Mouse (Mus musculus): ENCODE results near the gene Ctrc. TPM values are rescaled to one million over a fixed set of nuclear protein-coding genes. Genes with fewer than 3 reads are reported as not detected.
A peak's percentile ranks its signal among the peaks of the same experiment; 100 is the strongest.

The Ctrc gene
- polyA plus RNA-seq, 1 experiment from 2014 or later = not detected

- H3K4me3 ChIP-seq = no peak overlapping the region
- no peaks in the 10 kb centered on the region for H3K27me3 ChIP-seq
- no peak for ATAC-seq (replicated peaks; ENCODE audit: insufficient number of reproducible peaks, insufficient read depth, low FRiP score, low read depth)
- no peak overlapping the region for H3K9ac ChIP-seq
- H3K36me3 ChIP-seq = peaks cover 9% of the 10 kb centered on the region; the same call in 1 of the 2 replicates
- H3K27ac ChIP-seq = no peak overlapping the region
- no peaks in the 10 kb centered on the region for H3K9me3 ChIP-seq (replicated peaks)
- peaks cover 8% of the 10 kb centered on the region; the same call in 1 of the 2 replicates for H3K4me1 ChIP-seq (replicated peaks)
- no peak overlapping the region for H3K4me2 ChIP-seq
- WGBS = 79% methylated on average over 13 of the region's 13 CpGs
These were observed 27.3 kb downstream of the Ctrc start for GRCm38 (mm10) chr4:141818861-141819260.

GRCm38 (mm10) chr4:141817706-141818105 is 28.5 kb downstream of the Ctrc start:
- H3K9ac ChIP-seq = no peak overlapping the region
- H3K4me3 ChIP-seq = no peak overlapping the region
- H3K9me3 ChIP-seq (replicated peaks) = no peaks in the 10 kb centered on the region
- 79% methylated on average over 10 of the region's 10 CpGs for WGBS
- H3K4me1 ChIP-seq (replicated peaks) = peaks cover 8% of the 10 kb centered on the region; the same call in 1 of the 2 replicates
- H3K27me3 ChIP-seq = no peaks in the 10 kb centered on the region
- peaks cover 21% of the 10 kb centered on the region for H3K36me3 ChIP-seq
- H3K27ac ChIP-seq = no peak overlapping the region
- H3K4me2 ChIP-seq = no peak overlapping the region
- ATAC-seq (replicated peaks; ENCODE audit: insufficient number of reproducible peaks, insufficient read depth, low FRiP score, low read depth) = no peak

- H3K9ac ChIP-seq = no peak overlapping the region
- H3K4me3 ChIP-seq = no peak overlapping the region
- H3K9me3 ChIP-seq (replicated peaks) = no peaks in the 10 kb centered on the region
- H3K4me1 ChIP-seq (replicated peaks) = peaks cover 8% of the 10 kb centered on the region; the same call in 1 of the 2 replicates
- H3K36me3 ChIP-seq = peaks cover 25% of the 10 kb centered on the region
- H3K27ac ChIP-seq = no peak overlapping the region
- ATAC-seq (replicated peaks; ENCODE audit: insufficient number of reproducible peaks, insufficient read depth, low FRiP score, low read depth) = no peak
- no peak overlapping the region for H3K4me2 ChIP-seq
- WGBS = 73% methylated on average over 14 of the region's 14 CpGs
- no peaks in the 10 kb centered on the region for H3K27me3 ChIP-seq
These were observed 29.1 kb downstream of the Ctrc start for GRCm38 (mm10) chr4:141816776-141817655.

GRCm38 (mm10) chr4:141816267-141816666 is 29.9 kb downstream of the Ctrc start:
- H3K9ac ChIP-seq = no peak overlapping the region
- no peak overlapping the region for H3K4me3 ChIP-seq
- WGBS = 87% methylated on average over 7 of the region's 7 CpGs
- H3K27me3 ChIP-seq = no peaks in the 10 kb centered on the region
- peaks cover 33% of the 10 kb centered on the region for H3K36me3 ChIP-seq
- no peak overlapping the region for H3K4me2 ChIP-seq
- H3K27ac ChIP-seq = no peak overlapping the region
- H3K4me1 ChIP-seq (replicated peaks) = peaks cover 4% of the 10 kb centered on the region; the same call in 1 of the 2 replicates
- no peaks in the 10 kb centered on the region for H3K9me3 ChIP-seq (replicated peaks)
- ATAC-seq (replicated peaks; ENCODE audit: insufficient number of reproducible peaks, insufficient read depth, low FRiP score, low read depth) = no peak

GRCm38 (mm10) chr4:141811375-141811774 is 34.8 kb downstream of the Ctrc start:
- peaks cover 80% of the 10 kb centered on the region for H3K36me3 ChIP-seq
- no peak overlapping the region for H3K4me3 ChIP-seq
- WGBS = 94% methylated on average over 7 of the region's 7 CpGs
- no peak for ATAC-seq (replicated peaks; ENCODE audit: insufficient number of reproducible peaks, insufficient read depth, low FRiP score, low read depth)
- no peaks in the 10 kb centered on the region for H3K9me3 ChIP-seq (replicated peaks)
- no peak overlapping the region for H3K4me2 ChIP-seq
- H3K27ac ChIP-seq = no peak overlapping the region
- H3K9ac ChIP-seq = no peak overlapping the region
- H3K27me3 ChIP-seq = no peaks in the 10 kb centered on the region
- H3K4me1 ChIP-seq (replicated peaks) = no peaks in the 10 kb centered on the region

- H3K4me2 ChIP-seq = no peak overlapping the region
- H3K4me3 ChIP-seq = no peak overlapping the region
- H3K9ac ChIP-seq = no peak overlapping the region
- no peaks in the 10 kb centered on the region for H3K27me3 ChIP-seq
- no peak for ATAC-seq (replicated peaks; ENCODE audit: insufficient number of reproducible peaks, insufficient read depth, low FRiP score, low read depth)
- H3K4me1 ChIP-seq (replicated peaks) = no peaks in the 10 kb centered on the region
- H3K36me3 ChIP-seq = peaks cover 84% of the 10 kb centered on the region
- H3K9me3 ChIP-seq (replicated peaks) = no peaks in the 10 kb centered on the region
- no peak overlapping the region for H3K27ac ChIP-seq
- WGBS = 97% methylated on average over 2 of the region's 2 CpGs
These were observed 35.2 kb downstream of the Ctrc start for GRCm38 (mm10) chr4:141810975-141811374.

GRCm38 (mm10) chr4:141809850-141810464 is 36.2 kb downstream of the Ctrc start:
- no peak overlapping the region for H3K4me3 ChIP-seq
- H3K36me3 ChIP-seq = peaks cover 94% of the 10 kb centered on the region
- ATAC-seq (replicated peaks; ENCODE audit: insufficient number of reproducible peaks, insufficient read depth, low FRiP score, low read depth) = no peak
- H3K9ac ChIP-seq = no peak overlapping the region
- H3K27ac ChIP-seq = no peak overlapping the region
- H3K27me3 ChIP-seq = no peaks in the 10 kb centered on the region
- no peaks in the 10 kb centered on the region for H3K9me3 ChIP-seq (replicated peaks)
- H3K4me2 ChIP-seq = no peak overlapping the region
- no peaks in the 10 kb centered on the region for H3K4me1 ChIP-seq (replicated peaks)
- WGBS = 70% methylated on average over 8 of the region's 8 CpGs

GRCm38 (mm10) chr4:141805886-141806285 is 40.3 kb downstream of the Ctrc start:
- H3K9me3 ChIP-seq (replicated peaks) = no peaks in the 10 kb centered on the region
- H3K9ac ChIP-seq = no peak overlapping the region
- peaks cover 76% of the 10 kb centered on the region for H3K36me3 ChIP-seq
- 88% methylated on average over 8 of the region's 8 CpGs for WGBS
- no peak for ATAC-seq (replicated peaks; ENCODE audit: insufficient number of reproducible peaks, insufficient read depth, low FRiP score, low read depth)
- no peaks in the 10 kb centered on the region for H3K27me3 ChIP-seq
- H3K4me1 ChIP-seq (replicated peaks) = no peaks in the 10 kb centered on the region
- H3K4me3 ChIP-seq = no peak overlapping the region
- H3K27ac ChIP-seq = no peak overlapping the region
- no peak overlapping the region for H3K4me2 ChIP-seq

- Histone ChIP-seq H3K27me3 (no peaks in the 10 kb centered on the region), H3K4me3 (no peak overlapping the region), H3K36me3 (peaks cover 58% of the 10 kb centered on the region), H3K9me3 (replicated peaks) (no peaks in the 10 kb centered on the region), H3K27ac (no peak overlapping the region), H3K9ac (no peak overlapping the region), H3K4me1 (replicated peaks) (no peaks in the 10 kb centered on the region), H3K4me2 (no peak overlapping the region)
- ATAC-seq (replicated peaks; ENCODE audit: insufficient number of reproducible peaks, insufficient read depth, low FRiP score, low read depth) = 0 out of 2 replicates have a peak, but pooled peaks have one; percentile 10
- 82% methylated on average over 4 of the region's 4 CpGs for WGBS
These were observed 42.1 kb downstream of the Ctrc start for GRCm38 (mm10) chr4:141804105-141804504.

- H3K9me3 ChIP-seq (replicated peaks) = no peaks in the 10 kb centered on the region
- H3K4me2 ChIP-seq = no peak overlapping the region
- no peaks in the 10 kb centered on the region for H3K27me3 ChIP-seq
- no peak overlapping the region for H3K27ac ChIP-seq
- H3K9ac ChIP-seq = no peak overlapping the region
- H3K4me3 ChIP-seq = no peak overlapping the region
- ATAC-seq (replicated peaks; ENCODE audit: insufficient number of reproducible peaks, insufficient read depth, low FRiP score, low read depth) = no peak
- peaks cover 10% of the 10 kb centered on the region for H3K4me1 ChIP-seq (replicated peaks)
- H3K36me3 ChIP-seq = peaks cover 17% of the 10 kb centered on the region; the same call in 1 of the 2 replicates
- WGBS = 87% methylated on average over 5 of the region's 5 CpGs
These were observed 48.6 kb downstream of the Ctrc start for GRCm38 (mm10) chr4:141797545-141797944.

GRCm38 (mm10) chr4:141796954-141797353 is 49.2 kb downstream of the Ctrc start:
- Histone ChIP-seq H3K27ac (no peak overlapping the region), H3K4me3 (no peak overlapping the region), H3K36me3 (peaks cover 16% of the 10 kb centered on the region; the same call in 1 of the 2 replicates), H3K4me1 (replicated peaks) (peaks cover 10% of the 10 kb centered on the region), H3K4me2 (no peak overlapping the region), H3K9me3 (replicated peaks) (no peaks in the 10 kb centered on the region), H3K9ac (no peak overlapping the region), H3K27me3 (no peaks in the 10 kb centered on the region)
- no peak for ATAC-seq (replicated peaks; ENCODE audit: insufficient number of reproducible peaks, insufficient read depth, low FRiP score, low read depth)
- WGBS = 88% methylated on average over 4 of the region's 4 CpGs
